ENCODE assay signal across 12 mouse cellular contexts in the genomic region with DNA sequence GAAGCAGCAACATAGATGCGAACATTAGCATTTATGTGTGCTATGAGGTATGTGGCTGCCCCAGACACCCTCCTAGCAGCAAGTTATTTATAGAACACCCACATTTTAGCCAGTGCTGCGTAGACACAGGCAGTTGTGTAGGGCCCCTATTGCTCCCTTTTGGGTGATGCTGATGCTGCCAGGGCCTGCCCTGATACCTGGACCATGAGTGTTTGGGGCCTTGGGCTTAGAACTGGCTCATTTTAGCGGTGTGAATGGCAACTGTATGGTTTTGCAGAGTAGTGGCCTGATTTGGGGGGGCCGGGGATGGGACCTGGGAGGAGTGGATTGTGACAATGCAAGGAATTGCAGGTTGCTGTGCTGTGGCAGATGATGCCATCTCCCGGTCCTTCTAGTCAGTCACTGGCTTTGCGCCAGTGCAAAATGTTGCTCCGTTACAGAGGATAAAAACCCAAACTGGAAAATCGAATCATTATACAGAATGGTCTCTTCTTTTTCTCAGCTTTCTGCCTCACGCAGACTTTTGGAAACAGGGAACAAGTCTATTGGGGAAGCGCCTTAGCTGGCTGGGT. TPM values are rescaled to one million over a fixed set of nuclear protein-coding genes. Genes with fewer than 3 reads are reported as not detected.
DNase-seq lines count a peak whose midpoint lies in the region; ATAC-seq lines count a peak whose summit lies in the region.
"Had no signal": no experiment of that assay in that cellular context is flagged by ENCODE, and none has a peak within 500 bp of the region (broad histone marks: within the 10 kb centered on the region; RNA-seq: fewer than 3 reads in every experiment).

No protein-coding gene starts in this region.

- WGBS in heart, embryonic 14.5 days = 48% methylated on average over 10 of the region's 10 CpGs
- WGBS in heart, embryonic 10.5 days = 69% methylated on average over 10 of the region's 10 CpGs
- 81% methylated on average over 10 of the region's 10 CpGs for WGBS in neural tube, embryonic 12.5 days
- 63% methylated on average over 10 of the region's 10 CpGs for WGBS in neural tube, embryonic 13.5 days

- H3K9ac ChIP-seq in heart, embryonic 14.5 days (ENCODE audit: low read length) = peak overlapping the region; percentile 16; the same call in 1 of the 2 replicates
- no peak overlapping the region for H3K9ac ChIP-seq in neural tube, embryonic 12.5 days
- H3K9ac ChIP-seq in neural tube, embryonic 13.5 days = no peak overlapping the region
- H3K9ac ChIP-seq: limb, embryonic 13.5 days had no signal

- ATAC-seq in heart, embryonic 14.5 days (ENCODE audit: insufficient number of reproducible peaks, insufficient read depth, low FRiP score, low read depth) = no peak
- no peak for ATAC-seq in neural tube, embryonic 12.5 days (ENCODE audit: low FRiP score, low read depth)
- ATAC-seq in neural tube, embryonic 13.5 days (ENCODE audit: low read depth) = no peak
- ATAC-seq: lung, postnatal 0 days had no signal

- H3K36me3 ChIP-seq in heart, embryonic 14.5 days (ENCODE audit: control insufficient read depth, insufficient read depth, low read length) = no peaks in the 10 kb centered on the region
- H3K36me3 ChIP-seq in heart, embryonic 10.5 days = no peaks in the 10 kb centered on the region
- H3K36me3 ChIP-seq in neural tube, embryonic 12.5 days = no peaks in the 10 kb centered on the region
- no peaks in the 10 kb centered on the region for H3K36me3 ChIP-seq in neural tube, embryonic 13.5 days
- H3K36me3 ChIP-seq: limb, embryonic 13.5 days had no signal

- peak overlapping the region; percentile 38 for H3K4me2 ChIP-seq in heart, embryonic 14.5 days (ENCODE audit: low read length)
- H3K4me2 ChIP-seq in neural tube, embryonic 12.5 days (replicated peaks) = 0 out of 2 replicates have a peak overlapping the region, but pooled peaks have one; percentile 12
- H3K4me2 ChIP-seq in neural tube, embryonic 13.5 days = peak overlapping the region; percentile 13
- H3K4me2 ChIP-seq: limb, embryonic 13.5 days had no signal

- no peak overlapping the region for H3K27ac ChIP-seq in heart, embryonic 14.5 days (replicated peaks in 1 of 2; ENCODE audit: control insufficient read depth in 1 of 2, insufficient read depth in 1 of 2, low read depth in 2 of 2, low read length in 2 of 2)
- H3K27ac ChIP-seq in heart, embryonic 10.5 days = no peak overlapping the region
- H3K27ac ChIP-seq in neural tube, embryonic 12.5 days = no peak overlapping the region
- peak overlapping the region; percentile 42; the same call in 1 of the 2 replicates for H3K27ac ChIP-seq in neural tube, embryonic 13.5 days (replicated peaks)
- H3K27ac ChIP-seq: limb, embryonic 13.5 days had no signal

- no peak for DNase-seq in heart, embryonic 10.5 days (ENCODE audit: low spot score)
- no peak for DNase-seq in neural tube, embryonic 10.5 days (ENCODE audit: extremely low spot score, low spot score)
- peak; percentile 67 for DNase-seq in cerebellum, adult 9-10 months
- DNase-seq in spleen, postnatal 10 days (ENCODE audit: low spot score in 2 of 2) = no peak
- DNase-seq in gastrocnemius, adult 18-20 months (ENCODE audit: low spot score) = no peak
- DNase-seq: kidney, adult 11 months had no signal

- H3K4me1 ChIP-seq in heart, embryonic 14.5 days (ENCODE audit: control insufficient read depth in 2 of 2, insufficient read depth in 2 of 2, low read length in 2 of 2) = peaks cover 44 to 82% of the 10 kb centered on the region in 2 experiments
- H3K4me1 ChIP-seq in heart, embryonic 10.5 days = peaks cover 66% of the 10 kb centered on the region
- peaks cover 84% of the 10 kb centered on the region for H3K4me1 ChIP-seq in neural tube, embryonic 12.5 days
- peaks cover 93% of the 10 kb centered on the region for H3K4me1 ChIP-seq in neural tube, embryonic 13.5 days (replicated peaks)

- no peaks in the 10 kb centered on the region for H3K27me3 ChIP-seq in heart, embryonic 14.5 days (ENCODE audit: control insufficient read depth, insufficient read depth, low read length)
- H3K27me3 ChIP-seq in heart, embryonic 10.5 days (ENCODE audit: insufficient read depth, poor library complexity, severe bottlenecking) = no peaks in the 10 kb centered on the region
- no peaks in the 10 kb centered on the region for H3K27me3 ChIP-seq in neural tube, embryonic 12.5 days (replicated peaks)
- H3K27me3 ChIP-seq in neural tube, embryonic 13.5 days = no peaks in the 10 kb centered on the region
- H3K27me3 ChIP-seq: limb, embryonic 13.5 days had no signal

- no peaks in the 10 kb centered on the region for H3K9me3 ChIP-seq in heart, embryonic 14.5 days (ENCODE audit: control insufficient read depth, low read length)
- H3K9me3 ChIP-seq in heart, embryonic 10.5 days = no peaks in the 10 kb centered on the region
- no peaks in the 10 kb centered on the region for H3K9me3 ChIP-seq in neural tube, embryonic 12.5 days
- H3K9me3 ChIP-seq in neural tube, embryonic 13.5 days = no peaks in the 10 kb centered on the region
- H3K9me3 ChIP-seq: limb, embryonic 13.5 days had no signal

- no peak overlapping the region for H3K4me3 ChIP-seq in heart, embryonic 14.5 days (ENCODE audit: control insufficient read depth in 1 of 2, insufficient read depth in 1 of 2, low read depth in 1 of 2, low read length in 2 of 2)
- no peak overlapping the region for H3K4me3 ChIP-seq in heart, embryonic 10.5 days
- H3K4me3 ChIP-seq in neural tube, embryonic 12.5 days = no peak overlapping the region
- no peak overlapping the region for H3K4me3 ChIP-seq in neural tube, embryonic 13.5 days
- H3K4me3 ChIP-seq: limb, embryonic 13.5 days; myocyte had no signal

RNA-seq across cellular contexts. Expression of a gene that starts 8.9 kb away (rescaled TPM):
- 8.7 and 9.1 TPM in 2 replicates for polyA plus RNA-seq in heart, embryonic 14.5 days (2014; fragmentation: Nextera tagmentation; extraction: Ambion mirVana)
- polyA plus RNA-seq in heart, embryonic 10.5 days (2016; fragmentation: Nextera tagmentation; extraction: Ambion mirVana) = 6.1 and 8.4 TPM in 2 replicates
- polyA plus RNA-seq in neural tube, embryonic 12.5 days (2016; fragmentation: Nextera tagmentation; extraction: Ambion mirVana) = 18.6 and 18.7 TPM in 2 replicates
- polyA plus RNA-seq in neural tube, embryonic 13.5 days (2015; fragmentation: Nextera tagmentation; extraction: Ambion mirVana) = 14.1 and 14.4 TPM in 2 replicates
- total RNA-seq in gastrocnemius, adult 18-20 months (2021) = 10 to 100 TPM; 35.4 to 37.0 TPM
